Mouse (Mus musculus) hindbrain, postnatal 0 days (tissue): ENCODE data around the gene Socs4. TPM values are rescaled to one million over a fixed set of nuclear protein-coding genes. Genes with fewer than 3 reads are reported as not detected.

Experiments used
- ATAC-seq: fragments of 200-750 bp; cut with Nextera tagmentation; 2 replicates; pipeline ENCODE4 v1.8.0; 2017; ENCODE audit warnings: mild to moderate bottlenecking, moderate TSS enrichment, moderate library complexity
- DNase-seq: peaks from one replicate; pipeline ENCODE4 v3.0.0-alpha.2; 2015; ENCODE audit warnings: low spot score
- H3K27ac ChIP-seq: fragments of 300-500 bp; sonication (generic); 2 replicates; pipeline ENCODE4 v1.5.1; 2014; ENCODE audit warnings: mild to moderate bottlenecking
- H3K27me3 ChIP-seq: fragments of 300-500 bp; sonication (generic); 2 replicates; pipeline ENCODE4 v1.6.1; 2014; ENCODE audit warnings: low read length, mixed read lengths; ENCODE audit not compliant: insufficient read depth
- H3K36me3 ChIP-seq: fragments of 300-500 bp; sonication (generic); 2 replicates; pipeline ENCODE4 v1.6.1; 2014; ENCODE audit warnings: low read length, mixed read lengths; ENCODE audit not compliant: insufficient read depth
- H3K4me1 ChIP-seq: fragments of 300-500 bp; sonication (generic); 2 replicates; pipeline ENCODE4 v1.6.1; 2014; ENCODE audit warnings: antibody characterized with exemption, low read length, mixed read lengths; ENCODE audit not compliant: insufficient read depth
- H3K4me2 ChIP-seq: fragments of 300-500 bp; sonication (generic); 2 replicates; pipeline ENCODE4 v1.6.1; 2014; ENCODE audit warnings: low read depth, mild to moderate bottlenecking, low read length, moderate library complexity, mixed read lengths
- H3K4me3 ChIP-seq: fragments of 300-500 bp; sonication (generic); 2 replicates; pipeline ENCODE4 v1.5.1; 2014; ENCODE audit warnings: low read length
- H3K9ac ChIP-seq: fragments of 300-500 bp; sonication (generic); replicated peaks from 2 replicates; pipeline ENCODE4 v1.6.1; 2014; ENCODE audit warnings: mild to moderate bottlenecking, low read length, moderate library complexity, mixed read lengths
- H3K9me3 ChIP-seq: fragments of 300-500 bp; sonication (generic); 2 replicates; pipeline ENCODE4 v1.6.1; 2016; ENCODE audit warnings: low read length, mixed read lengths
- CTCF ChIP-seq: IDR thresholded peaks from 2 replicates; pipeline ENCODE4 v1.5.1; 2016; ENCODE audit warnings: antibody characterized with exemption, control low read depth, low read depth
- WGBS: fragments of 180-500 bp; shearing (Covaris S2); extraction: QIAGEN DNeasy Blood & Tissue Kit; methylation state at CpG from one replicate; pipeline ENCODE4 v1.1.7; 2014; 5-methylcytosine and 5-hydroxymethylcytosine counted together
- polyA plus RNA-seq: library from polyadenylated mRNA; unstranded; fragments of >200 nt; fragmentation: Nextera tagmentation; extraction: Ambion mirVana; gene quantifications from 2 replicates; pipeline ENCODE4 v1.2.1, GENCODE M21; 2015
- total RNA-seq: library from RNA; depleted of rRNA; stranded (reverse); fragments of >200 nt; gene quantifications from 2 replicates; pipeline ENCODE4 v1.2.3, GENCODE M21; 2014

Gene Socs4
- total and polyA plus RNA-seq, 2 experiments from 2014 or later = 2.8 to 5.6 TPM

DNA sequence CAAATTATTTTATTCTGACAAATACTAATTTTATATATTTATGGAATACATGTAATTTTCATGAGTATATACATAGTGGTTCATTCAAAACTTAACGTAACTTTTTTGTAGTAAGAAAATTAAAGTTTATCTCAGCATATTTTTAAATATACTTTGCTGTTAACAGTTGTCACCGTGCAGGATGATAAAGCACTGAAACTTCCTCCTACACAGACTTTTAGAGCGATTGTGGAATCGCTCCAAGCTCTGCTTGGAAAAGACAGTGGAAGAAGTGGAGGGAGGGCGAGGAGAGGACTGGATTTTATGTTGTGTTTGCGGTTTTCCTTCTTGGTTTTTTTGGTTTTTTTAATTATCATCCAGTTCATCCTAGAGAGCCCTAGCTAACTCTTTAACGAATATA lies 6.8 kb downstream of the Socs4 start:
- DNase-seq = no peak
- Histone ChIP-seq H3K4me2 (no peak overlapping the region), H3K4me1 (no peaks in the 10 kb centered on the region), H3K9me3 (no peaks in the 10 kb centered on the region), H3K36me3 (no peaks in the 10 kb centered on the region), H3K4me3 (no peak overlapping the region), H3K27me3 (no peaks in the 10 kb centered on the region), H3K27ac (no peak overlapping the region), H3K9ac (no peak overlapping the region)
- ATAC-seq = no peak
- WGBS = 88% methylated on average over 7 of the region's 7 CpGs
- TF ChIP-seq CTCF = no peak

DNA sequence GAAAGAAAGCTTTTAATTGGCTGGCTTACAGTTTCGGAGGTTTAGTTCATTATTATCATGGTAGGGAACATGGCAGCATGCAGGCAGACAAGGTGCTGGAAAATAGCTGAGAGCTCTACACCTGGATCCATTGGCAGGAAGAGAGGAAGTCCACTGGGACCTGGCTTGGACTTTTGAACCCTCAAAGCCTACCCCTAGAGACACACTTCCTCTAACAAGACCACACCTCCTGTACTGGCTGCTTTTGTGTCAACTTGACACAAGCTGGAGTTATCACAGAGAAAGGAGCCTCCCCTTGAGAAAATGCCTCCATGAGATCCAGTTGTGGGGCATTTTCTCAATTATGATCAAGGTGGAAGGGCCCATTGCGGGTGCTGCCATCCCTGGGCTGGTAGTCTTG lies 8.5 kb downstream of the Socs4 start:
- DNase-seq = no peak
- H3K4me2 ChIP-seq = no peak overlapping the region
- no peak overlapping the region for H3K4me3 ChIP-seq
- no peaks in the 10 kb centered on the region for H3K27me3 ChIP-seq
- no peak overlapping the region for H3K27ac ChIP-seq
- no peak overlapping the region for H3K9ac ChIP-seq
- TF ChIP-seq CTCF = no peak
- H3K36me3 ChIP-seq = peaks cover 4% of the 10 kb centered on the region; the same call in 1 of the 2 replicates
- ATAC-seq = no peak
- no peaks in the 10 kb centered on the region for H3K9me3 ChIP-seq
- WGBS = 94% methylated on average over 2 of the region's 2 CpGs
- no peaks in the 10 kb centered on the region for H3K4me1 ChIP-seq

DNA sequence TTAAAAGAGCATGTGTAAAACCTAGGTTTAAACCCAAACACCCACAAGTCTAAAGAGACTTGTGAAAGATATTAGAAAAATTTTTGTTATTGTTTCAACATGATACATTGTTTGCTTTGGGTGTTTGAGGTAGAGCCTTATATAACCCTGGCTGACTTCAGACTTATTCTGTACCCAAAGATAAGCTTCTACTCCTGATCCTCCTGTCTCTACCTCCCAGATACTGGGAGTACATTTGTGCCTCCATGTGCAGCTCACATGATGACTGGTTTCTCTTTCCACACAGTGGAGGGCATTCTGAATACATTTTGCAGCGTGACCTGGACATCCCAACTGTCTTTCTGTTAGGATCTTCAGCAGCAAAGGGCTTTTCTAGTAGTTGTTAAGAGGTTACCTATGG lies 9.5 kb downstream of the Socs4 start:
- TF ChIP-seq CTCF = no peak
- Histone ChIP-seq H3K4me2 (no peak overlapping the region), H3K9ac (no peak overlapping the region), H3K9me3 (no peaks in the 10 kb centered on the region), H3K27ac (no peak overlapping the region), H3K27me3 (no peaks in the 10 kb centered on the region), H3K4me1 (no peaks in the 10 kb centered on the region), H3K36me3 (peaks cover 9% of the 10 kb centered on the region; the same call in 1 of the 2 replicates), H3K4me3 (no peak overlapping the region)
- DNase-seq (no peak), ATAC-seq (no peak)
- 95% methylated on average over 1 of the region's 1 CpGs for WGBS

DNA sequence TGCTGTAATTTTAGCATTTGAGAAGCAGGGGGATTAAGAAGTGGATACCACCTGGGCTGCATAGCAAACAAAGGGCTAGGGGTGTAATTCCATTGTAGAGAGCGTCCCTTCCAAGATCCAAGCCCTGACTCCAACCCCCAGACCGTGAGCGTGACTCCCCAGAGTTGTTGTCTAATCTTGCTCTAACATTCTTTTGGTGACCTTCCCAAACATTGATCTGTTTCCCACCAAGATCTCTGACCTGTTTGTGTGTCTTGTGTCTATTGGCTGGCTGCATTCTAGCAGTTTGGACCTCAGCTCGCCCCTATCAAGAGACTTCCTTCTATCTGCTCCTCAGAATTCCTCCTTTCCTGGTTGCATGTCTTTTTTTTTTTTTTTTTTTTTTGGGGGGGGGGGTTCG lies 10.3 kb downstream of the Socs4 start:
- no peak for TF ChIP-seq CTCF
- Histone ChIP-seq H3K36me3 (peaks cover 9% of the 10 kb centered on the region; the same call in 1 of the 2 replicates), H3K27ac (no peak overlapping the region), H3K27me3 (no peaks in the 10 kb centered on the region), H3K9ac (no peak overlapping the region), H3K9me3 (no peaks in the 10 kb centered on the region), H3K4me3 (no peak overlapping the region), H3K4me1 (no peaks in the 10 kb centered on the region), H3K4me2 (no peak overlapping the region)
- ATAC-seq (no peak), DNase-seq (no peak)
- 89% methylated on average over 5 of the region's 5 CpGs for WGBS

DNA sequence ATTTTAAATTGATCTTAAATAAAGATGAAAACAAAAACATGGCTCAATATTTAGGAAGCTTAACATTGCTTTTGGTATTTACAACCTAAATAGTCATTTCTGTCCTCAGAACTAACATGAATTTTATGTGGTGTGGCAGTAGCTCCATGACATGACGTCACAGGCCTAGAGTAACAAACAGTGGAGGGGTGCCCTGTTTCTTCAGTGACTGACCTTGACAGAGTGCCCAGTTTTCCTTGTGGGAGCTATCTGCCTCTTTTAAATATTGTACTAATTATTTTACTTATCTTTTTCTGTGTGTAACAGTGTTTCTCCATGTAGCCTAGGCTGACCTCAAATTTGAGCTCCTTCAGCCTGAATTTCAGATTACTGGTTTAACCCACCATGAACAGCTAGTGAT lies 15.0 kb downstream of the Socs4 start:
- Histone ChIP-seq H3K27ac (no peak overlapping the region), H3K4me2 (no peak overlapping the region), H3K36me3 (peaks cover 9% of the 10 kb centered on the region; the same call in 1 of the 2 replicates), H3K9me3 (no peaks in the 10 kb centered on the region), H3K9ac (no peak overlapping the region), H3K4me1 (no peaks in the 10 kb centered on the region), H3K27me3 (no peaks in the 10 kb centered on the region), H3K4me3 (no peak overlapping the region)
- no peak for DNase-seq
- no peak for TF ChIP-seq CTCF
- no peak for ATAC-seq
- WGBS = 80% methylated on average over 1 of the region's 1 CpGs

DNA sequence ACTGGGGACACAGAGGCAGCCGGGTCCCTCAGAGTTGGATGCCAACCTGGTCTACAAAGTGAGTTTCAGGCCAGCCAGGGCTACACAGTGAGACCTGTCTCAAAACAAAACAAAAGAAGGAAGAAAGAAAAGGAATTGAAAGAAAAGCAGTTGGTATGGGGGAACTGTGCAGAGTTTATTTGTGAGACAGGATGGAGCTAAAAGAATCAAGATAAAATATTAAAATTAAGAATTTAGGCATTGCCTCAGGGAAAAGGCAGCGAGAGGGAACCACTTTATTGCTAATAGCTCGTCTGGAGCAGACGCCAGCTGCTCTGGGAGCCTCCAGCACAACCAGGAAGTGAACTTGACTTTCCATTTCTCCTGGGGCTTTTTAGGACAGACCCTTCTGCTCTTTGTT lies 17.4 kb downstream of the Socs4 start:
- H3K27ac ChIP-seq = no peak overlapping the region
- no peak for TF ChIP-seq CTCF
- H3K9me3 ChIP-seq = no peaks in the 10 kb centered on the region
- H3K36me3 ChIP-seq = peaks cover 9% of the 10 kb centered on the region; the same call in 1 of the 2 replicates
- 50% methylated on average over 4 of the region's 4 CpGs for WGBS
- H3K4me3 ChIP-seq = no peak overlapping the region
- no peak overlapping the region for H3K9ac ChIP-seq
- no peak for DNase-seq
- ATAC-seq = no peak
- H3K4me1 ChIP-seq = no peaks in the 10 kb centered on the region
- no peaks in the 10 kb centered on the region for H3K27me3 ChIP-seq
- H3K4me2 ChIP-seq = no peak overlapping the region

DNA sequence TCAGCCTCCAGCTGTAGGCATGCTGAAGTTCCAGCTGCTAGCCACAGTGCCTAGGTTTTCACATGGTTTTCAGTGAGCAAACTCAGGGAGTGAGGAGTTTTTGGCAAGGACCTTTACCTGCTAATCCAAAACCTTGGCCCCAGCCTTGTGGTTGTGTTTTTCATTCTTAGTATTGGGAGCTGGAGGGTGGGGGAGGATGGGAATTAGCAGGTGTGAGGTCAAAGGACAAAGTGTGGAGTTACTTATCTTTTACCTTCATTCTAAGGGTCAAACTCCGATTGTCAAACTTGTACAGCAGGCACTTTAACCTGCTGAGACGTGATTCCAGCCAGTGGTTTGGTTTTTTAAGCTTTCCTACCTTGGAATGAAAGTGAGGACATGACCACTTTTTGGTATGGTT lies 19.5 kb downstream of the Socs4 start:
- H3K9me3 ChIP-seq = no peaks in the 10 kb centered on the region
- no peak for TF ChIP-seq CTCF
- H3K4me2 ChIP-seq = no peak overlapping the region
- H3K27me3 ChIP-seq = no peaks in the 10 kb centered on the region
- H3K9ac ChIP-seq = no peak overlapping the region
- H3K4me1 ChIP-seq = peaks cover 9% of the 10 kb centered on the region
- H3K36me3 ChIP-seq = no peaks in the 10 kb centered on the region
- WGBS = 69% methylated on average over 2 of the region's 2 CpGs
- DNase-seq = no peak
- no peak overlapping the region for H3K4me3 ChIP-seq
- no peak overlapping the region for H3K27ac ChIP-seq
- no peak for ATAC-seq
